Mouse (Mus musculus): ENCODE measurements around the gene Slc29a1.

The Slc29a1 gene

DNA sequence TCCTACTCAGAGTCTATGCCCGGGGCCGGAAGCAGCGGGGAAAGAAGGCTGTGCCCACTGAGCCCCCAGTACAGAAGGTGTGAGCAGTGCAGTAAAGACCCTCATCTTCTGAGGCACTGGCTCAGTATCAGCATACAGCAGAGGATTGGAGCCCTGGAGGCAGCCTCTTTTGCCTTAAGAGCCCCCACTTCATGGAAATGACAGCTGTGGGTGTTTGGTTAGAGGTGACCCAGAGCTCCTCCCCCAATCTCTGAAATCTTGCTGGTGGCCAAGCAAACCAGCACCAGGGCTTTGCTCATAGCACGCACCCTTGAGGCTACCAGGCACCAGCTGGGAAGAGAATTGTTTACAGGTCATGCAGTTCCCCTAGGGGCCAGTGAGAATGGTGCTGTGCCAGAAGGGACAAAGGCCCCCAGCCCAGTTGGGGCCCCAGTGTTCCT lies 32.2 kb downstream of the Slc29a1 start:
- DNase-seq, result no peak

DNA sequence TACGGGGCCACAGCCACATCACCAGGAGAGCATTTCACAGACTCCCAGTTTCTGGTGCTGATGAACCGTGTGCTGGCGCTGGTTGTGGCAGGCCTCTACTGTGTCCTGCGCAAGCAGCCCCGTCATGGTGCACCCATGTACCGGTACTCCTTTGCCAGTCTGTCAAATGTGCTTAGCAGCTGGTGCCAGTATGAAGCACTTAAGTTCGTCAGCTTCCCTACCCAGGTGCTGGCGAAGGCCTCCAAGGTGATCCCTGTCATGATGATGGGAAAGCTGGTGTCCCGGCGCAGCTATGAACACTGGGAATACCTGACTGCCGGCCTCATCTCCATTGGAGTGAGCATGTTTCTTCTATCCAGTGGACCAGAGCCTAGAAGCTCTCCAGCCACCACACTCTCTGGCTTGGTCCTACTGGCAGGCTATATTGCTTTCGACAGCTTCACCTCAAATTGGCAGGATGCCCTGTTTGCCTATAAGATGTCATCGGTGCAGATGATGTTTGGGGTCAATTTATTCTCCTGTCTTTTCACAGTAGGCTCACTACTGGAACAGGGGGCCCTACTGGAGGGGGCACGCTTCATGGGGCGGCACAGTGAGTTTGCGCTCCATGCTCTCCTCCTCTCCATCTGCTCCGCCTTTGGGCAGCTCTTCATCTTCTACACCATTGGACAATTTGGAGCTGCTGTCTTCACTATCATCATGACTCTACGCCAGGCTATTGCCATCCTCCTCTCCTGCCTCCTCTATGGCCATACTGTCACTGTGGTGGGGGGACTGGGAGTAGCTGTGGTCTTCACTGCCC lies 32.8 kb downstream of the Slc29a1 start:
- DNase-seq, result no peak

DNA sequence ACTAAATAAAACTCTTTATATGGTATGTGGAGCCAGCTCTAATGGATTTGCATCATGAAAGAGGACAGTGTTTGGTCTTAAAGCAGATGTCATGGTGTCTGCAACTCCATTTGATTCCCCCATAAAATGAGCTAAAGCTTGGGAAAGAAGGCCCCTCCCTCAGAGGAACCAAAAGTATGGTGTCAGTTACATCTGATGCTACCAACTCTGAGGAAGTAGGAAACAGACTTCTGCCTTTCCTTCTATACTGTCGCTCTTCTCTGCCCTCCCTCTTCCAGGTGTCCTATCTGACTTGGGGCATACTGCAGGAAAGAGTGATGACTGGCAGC lies 33.4 kb downstream of the Slc29a1 start:
- DNase-seq, result no peak

DNA sequence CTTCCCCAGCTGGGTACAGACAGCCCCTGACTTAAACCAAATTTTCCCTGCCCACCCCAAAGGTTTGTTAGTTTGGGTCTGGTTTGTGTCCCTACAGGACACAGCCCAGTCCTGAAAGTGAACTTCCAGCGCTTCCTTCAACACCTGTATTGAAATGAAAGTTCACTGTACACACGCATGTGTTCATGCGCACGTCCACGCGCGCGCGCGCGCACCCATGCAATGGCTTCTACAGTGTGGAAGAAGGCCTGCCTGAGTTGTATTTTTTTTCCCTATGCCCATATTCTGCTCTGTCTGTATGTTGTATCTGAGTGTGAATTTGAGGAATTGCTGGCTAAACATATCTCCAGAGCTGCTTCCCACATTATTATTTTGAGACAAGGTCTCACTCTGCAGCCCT lies 34.3 kb downstream of the Slc29a1 start:
- no peak for DNase-seq

DNA sequence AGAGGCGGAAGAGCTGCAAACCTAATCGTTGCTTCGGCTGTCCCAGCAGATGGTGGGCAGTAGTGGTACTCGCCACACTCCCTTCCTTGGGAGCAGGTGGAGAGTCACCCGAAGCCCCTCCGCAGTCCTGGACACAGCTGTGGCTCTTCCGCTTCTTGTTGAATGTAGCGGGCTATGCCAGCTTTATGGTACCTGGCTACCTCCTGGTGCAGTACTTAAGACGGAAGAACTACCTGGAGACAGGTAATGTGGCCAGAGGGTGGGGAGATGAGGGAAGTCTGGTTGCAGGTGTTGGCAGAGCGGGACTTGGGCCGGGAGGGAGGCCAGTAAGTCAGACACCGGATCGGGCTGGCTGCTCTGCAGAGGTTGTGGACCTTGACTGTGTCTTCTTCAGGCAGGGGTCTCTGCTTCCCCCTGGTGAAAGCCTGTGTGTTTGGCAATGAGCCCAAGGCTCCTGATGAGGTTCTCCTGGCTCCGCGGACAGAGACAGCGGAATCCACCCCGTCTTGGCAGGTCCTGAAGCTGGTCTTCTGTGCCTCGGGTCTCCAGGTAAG lies 34.8 kb downstream of the Slc29a1 start:
- DNase-seq, result peak in 1 of 2 experiments; percentile 41

DNA sequence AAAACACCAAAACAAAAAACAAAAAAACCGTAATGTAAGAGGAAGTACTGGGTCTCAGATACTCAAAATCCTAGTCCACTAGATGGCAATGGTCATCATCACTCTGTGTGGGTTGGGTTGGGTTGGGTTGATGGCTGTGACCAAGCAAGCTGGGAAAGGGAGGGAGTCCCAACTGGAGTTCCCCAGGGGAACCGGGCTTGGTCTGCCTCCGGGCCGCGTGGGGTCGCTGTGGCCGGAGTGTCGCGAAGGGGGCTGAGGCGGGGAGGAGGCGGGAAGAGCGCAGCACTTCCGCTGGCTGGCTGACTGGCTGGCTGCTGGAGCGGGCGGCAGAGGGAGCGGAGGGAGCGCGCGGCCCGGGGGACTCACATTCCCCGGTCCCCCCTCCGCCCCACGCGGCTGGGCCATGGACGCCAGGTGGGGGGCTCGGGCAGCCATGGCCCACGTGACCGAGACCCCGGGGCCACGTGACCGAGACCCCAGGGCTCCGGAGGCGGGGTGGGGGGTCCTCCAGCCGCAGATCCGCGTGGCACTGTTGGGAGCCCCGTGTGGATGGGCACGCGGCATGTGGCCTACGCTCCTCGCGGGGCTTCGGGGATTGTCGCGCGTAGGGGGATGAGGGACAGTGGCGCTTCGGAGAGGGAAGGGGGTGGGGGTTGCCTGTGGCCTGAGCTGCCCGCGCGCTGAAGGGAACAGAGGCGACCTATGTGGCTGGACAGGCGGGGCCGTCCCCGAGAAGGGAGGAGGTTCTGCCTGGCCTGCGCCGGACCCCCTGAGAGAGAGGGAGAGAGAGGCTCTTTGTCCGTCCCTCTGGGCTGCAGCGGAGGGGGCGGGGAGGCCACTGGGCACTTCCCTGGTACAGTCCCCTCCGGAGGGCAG lies 35.5 kb downstream of the Slc29a1 start, which contains the start of gene Slc35b2:
Gene Slc35b2 (plus strand): TSS at position 220 of the 876 bp plus-strand sequence.
- peak; percentile 94 to 96 for DNase-seq

DNA sequence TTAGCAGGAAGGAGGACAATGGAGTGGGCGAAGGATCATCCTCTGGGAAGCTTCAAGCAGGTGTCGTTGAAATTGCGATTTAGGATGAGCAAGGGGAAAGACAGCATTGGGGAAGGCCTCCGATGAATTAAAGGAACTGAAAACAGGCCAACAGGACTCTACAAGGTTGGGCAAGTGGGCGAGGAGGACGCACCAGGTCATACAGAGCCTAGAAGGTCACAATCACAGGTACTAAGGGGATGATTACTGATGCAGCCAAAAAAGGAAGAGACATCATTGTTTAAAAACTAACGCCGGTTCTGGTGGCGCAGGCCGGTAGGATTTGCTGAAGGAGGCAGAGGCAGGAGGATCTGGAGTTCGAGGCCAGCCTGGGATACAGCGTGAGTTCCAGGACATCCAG lies 36.2 kb downstream of the Slc29a1 start:
- DNase-seq, result no peak

DNA sequence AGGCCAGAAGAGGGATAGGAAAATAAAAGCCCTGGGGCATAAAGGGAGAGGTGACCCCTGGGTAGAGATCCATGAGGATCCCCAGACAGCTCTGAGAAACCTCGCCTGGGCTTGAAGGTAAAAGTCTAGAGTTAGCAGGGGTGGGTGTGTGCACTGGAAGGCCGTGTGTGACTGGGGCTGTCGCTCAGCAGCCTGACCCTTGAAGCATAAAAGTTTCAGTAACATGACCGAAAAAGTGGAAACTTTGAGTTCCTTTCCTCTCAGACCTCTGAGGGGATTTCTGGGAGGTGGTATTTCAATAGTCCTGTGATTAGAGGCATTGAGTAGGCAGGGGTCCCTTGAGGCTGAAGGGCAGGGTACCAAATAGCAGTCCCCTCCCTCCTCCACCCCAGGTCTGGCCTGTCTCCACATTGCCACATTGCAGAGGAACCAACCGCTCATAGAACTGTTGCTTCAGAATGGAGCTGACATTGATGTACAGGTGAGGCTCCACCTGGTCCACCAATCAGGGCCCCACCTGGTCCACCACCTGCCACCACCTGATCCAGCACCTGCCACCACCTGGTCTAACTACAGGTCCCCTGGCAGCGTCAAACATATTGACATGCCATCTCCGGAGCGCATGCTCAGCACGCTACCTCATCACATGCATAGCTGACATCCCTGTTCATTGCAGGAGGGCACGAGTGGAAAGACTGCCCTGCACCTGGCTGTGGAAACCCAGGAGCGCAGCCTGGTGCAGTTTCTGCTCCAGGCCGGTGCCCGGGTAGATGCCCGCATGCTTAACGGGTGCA lies 39.5 kb downstream of the Slc29a1 start:
- DNase-seq, result no peak

DNA sequence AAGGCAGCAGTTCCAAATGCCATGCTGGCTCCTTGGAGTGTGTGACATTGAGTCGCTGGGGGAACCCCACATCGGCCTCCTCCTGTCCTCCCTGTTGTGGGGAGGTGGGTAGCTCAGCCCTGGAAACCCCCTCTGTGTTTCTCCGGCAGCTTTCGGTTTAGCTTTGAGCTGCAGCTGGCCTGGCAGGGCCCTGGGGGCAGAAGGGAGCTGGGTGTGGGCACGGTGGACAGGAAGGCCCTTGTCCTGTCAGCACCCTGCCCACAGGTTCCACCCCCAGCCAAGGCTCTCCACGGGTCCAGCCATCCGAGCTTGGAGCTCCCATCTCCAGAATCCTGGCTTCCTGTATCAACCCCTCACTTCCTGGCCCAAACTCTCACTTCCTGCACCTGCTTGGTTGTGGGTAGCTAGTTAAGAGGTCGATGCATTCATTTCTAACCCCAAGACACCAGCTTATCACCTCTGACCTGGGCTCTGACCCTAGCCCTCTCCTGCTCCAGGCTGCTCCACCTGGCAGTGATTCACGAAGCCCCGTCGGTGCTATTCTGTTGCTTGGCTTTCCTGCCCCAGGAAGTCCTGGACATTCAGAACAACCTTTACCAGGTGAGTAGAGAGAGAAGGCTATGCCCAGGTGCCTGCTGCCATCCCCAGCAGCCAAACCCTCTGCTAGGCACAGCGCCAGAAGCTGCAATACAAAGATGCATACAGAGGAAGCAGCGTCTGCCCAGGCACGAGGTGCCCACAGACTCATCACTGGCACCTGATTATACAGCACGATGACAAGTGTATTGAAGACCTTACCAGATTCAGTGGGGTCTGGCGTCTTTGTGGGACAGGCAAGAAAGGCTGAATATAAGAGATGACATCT lies 41.2 kb downstream of the Slc29a1 start:
- no peak for DNase-seq

DNA sequence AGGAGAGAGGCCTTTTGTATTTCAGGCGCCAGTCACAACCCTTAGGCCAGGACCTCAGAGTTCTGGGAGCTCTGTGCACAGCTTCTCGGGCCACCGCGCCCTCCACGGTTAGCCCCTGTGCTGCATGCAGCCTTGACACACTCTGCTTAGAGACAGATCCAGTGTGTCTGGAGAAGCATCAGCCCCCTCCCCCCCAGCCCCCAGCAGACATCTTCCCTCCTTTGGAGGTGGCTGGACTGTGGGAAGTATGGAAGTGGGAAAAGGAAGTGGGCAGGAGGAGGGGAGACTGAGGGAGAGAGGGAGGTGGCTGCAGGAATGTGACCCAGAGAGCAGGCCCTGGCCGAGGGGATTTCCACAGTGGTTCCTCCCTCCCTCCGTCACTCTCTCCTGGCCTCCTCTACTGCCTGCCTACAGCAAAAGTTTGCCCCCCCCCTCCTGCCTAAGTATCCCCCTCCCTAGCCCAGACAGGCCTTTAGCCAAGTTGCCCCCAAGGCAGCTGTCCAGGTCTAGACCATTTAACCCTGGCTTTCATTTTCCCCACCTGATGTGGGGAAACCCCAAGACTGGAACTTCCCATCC lies 42.1 kb downstream of the Slc29a1 start:
- DNase-seq, result no peak

DNA sequence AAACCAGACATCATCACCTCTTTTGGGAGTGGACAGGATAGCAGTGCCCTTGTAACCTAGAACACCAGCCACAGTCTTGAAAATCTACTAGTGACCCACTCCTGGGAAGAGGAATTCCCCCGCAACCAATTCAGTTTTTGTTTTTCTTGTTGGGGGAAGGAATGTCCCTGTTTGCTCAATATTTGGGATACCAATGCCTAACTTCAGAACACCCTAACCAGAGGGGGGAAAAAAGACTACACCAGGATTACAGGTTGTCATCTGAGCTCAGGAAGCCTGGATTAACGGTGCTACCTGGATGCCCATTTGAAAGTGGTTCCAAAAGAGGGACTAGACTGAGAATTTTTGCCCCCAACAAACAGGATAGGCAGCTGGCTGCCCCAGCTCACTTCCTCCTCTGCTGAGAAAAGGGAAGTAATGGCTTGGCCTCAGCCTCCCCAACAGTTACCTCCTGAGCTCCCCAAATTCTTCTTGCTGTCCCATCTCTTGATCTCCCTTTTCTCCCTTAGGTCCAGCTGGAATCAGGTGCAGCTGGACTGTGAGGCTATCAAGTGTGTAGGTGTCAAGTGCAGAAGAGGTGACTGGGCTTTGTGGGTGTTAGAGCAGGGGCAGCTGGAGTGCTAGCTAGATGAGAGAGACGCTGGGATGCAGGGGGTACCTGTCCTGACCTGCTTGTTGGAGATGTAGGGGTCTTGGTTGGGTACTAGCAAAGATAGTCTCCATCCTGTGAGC lies 42.7 kb downstream of the Slc29a1 start:
- DNase-seq, result no peak

DNA sequence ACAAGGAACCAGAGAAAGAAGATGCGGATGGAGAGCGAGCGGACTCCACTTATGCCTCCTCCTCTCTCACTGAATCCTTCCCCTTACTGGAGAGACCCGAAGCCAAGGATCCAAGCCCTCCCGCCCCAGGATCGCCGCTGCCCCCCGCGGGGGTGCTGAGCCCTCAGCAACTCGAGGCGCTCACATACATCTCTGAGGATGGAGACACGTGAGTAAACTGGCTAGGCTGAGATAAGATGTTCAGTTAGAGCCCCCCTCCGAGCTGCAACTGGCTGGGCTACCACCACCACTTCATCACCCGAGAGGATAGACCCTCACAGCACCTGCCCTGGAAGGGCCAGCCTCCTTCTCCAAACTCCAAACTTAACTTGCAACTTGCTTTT lies 43.3 kb downstream of the Slc29a1 start:
- no peak for DNase-seq

DNA sequence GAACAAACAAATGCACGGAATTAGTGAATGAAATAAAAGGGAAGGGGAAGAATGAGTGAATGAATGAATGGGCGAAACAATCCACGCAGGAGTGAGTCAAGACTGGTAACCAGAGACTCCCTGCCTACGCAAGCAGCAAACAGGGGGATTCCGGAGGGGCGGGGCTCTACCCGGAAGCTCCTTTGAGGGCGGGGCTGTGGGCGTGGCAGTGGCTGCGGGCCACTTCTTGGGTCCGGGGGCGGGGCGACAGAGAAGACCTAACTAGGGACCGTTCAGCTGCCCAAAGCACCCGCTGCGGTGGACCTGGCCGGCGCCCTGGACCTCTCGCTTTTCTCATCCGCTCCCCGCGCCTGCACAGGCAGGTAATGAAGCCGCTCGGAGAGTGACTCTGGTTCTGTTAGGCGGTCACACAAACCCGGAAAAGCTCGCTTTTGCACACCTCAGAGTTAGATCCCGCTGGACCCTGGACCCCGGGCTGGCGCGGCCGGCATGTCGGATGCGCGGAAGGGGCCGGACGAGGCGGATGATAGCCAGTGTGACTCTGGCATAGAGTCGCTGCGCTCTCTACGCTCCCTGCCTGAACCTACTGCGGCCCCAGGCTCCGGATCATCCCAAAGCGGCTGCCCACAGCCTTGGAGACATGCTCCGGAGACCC lies 43.8 kb downstream of the Slc29a1 start, which contains the start of gene Nfkbie:
Gene Nfkbie (plus strand): TSS at position 252 of the 655 bp plus-strand sequence.
- peak; percentile 97 to 99 for DNase-seq

DNA sequence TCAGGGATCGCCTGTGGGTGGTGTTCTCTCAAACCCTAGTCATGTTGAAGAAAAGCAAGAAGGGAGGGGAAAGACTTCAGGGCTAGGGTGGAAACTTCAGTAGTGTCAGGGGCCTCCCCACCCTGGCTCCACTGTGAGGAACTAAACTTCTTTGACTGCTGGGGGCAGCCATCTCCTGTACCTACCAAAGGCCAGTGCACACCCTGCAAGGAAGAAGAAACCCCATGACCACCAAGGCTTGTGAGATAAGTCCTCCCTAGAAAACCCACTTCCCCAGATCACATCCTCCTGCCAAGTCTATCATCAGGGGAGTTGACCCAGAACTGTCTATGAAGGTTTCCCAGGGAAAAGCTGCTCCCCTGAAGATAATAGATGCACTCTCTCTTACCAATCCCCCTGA lies 45.0 kb downstream of the Slc29a1 start:
- no peak for DNase-seq

DNA sequence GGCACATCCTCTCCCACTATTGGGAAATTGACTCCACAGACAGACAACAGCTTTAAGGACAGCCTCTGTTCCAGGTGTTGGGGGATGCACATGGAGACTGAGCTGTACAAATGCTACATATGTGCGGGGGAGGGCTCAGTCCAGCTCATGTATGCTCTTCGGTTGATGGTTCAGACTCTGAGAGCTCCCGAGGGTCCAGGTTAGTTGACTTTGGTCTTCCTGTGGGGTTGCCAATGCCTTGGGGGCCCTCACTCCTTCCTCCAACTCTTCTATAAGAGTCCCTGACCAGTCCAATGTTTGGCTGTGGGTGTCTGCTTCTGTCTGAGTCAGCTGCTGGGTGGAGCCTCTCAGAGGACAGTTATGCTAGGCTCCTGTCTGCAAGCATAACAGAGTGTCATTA lies 46.3 kb downstream of the Slc29a1 start:
- DNase-seq, result no peak

DNA sequence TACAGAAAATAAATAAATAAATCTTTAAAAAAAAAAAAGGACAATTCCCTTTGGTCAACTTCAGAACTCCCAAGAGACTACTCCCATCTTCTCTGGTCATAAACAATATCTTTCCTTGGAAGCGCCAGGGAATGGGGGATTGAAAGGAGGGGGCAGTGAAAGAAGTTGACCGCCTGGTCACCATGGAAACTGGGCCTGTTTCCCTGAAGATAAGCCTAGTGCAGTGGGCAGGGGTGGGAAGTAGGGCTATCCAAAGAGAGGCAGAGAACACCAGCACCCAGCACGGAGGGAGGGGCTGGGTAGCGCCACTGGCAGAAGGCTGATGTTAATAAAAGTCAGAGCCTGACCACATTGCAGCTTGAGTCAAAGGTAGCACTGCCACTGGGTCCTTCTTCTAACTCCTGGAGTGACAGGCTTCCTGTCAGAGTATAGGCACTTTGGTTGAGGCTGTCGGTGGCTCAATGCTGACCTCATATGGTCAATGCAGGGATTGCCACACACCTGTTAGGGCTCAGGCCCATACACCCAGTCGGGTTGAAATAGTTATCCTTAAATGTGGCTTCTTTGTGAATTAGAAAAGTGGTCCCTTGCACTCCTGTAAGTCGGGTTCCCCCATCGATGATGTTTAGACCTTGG lies 47.5 kb downstream of the Slc29a1 start:
- peak; percentile 79 to 88 for DNase-seq

DNA sequence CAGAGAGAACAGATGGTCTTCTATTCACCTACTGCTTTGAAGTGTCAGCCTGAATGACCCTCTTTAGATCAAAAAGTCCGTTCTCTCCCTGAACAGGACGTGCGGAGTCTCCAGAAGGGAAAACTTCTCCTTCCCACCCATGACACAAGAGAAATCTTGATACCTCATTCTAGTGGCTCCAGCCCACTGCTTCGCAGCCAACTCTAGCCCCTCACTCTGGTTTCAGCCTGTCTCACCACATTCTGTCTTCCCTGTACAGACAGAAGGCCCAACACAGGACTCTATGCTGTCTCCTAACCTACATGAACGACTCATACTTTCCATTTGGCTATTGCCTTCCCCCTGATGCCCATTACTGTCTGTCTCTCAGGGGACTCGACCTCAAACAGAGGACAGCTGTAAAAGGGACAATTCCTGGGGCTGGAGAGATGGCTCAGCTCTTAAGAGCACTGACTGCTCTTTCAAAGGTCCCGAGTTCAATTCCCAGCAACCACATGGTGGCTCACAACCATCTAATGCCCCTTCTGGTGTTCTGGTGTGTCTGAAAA lies 48.1 kb downstream of the Slc29a1 start:
- no peak for DNase-seq

DNA sequence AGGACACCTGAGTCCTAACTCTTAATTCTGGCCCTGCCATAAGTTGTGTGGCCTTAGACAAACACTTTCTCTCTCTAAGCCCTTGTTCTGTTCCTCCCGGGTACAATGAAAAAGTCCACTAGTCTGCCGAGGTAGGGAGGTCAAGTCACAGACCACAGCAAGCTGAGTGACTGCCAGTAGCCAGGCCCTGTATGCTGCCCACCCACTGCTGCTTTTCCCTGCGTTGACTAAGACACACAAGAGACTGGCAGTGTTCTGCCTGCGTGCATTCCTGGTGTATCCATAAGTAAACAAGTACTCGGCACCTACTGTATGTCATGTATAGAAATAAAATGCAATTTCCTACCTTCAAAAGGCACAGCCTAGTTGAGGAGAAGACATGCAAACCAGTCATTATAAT lies 49.2 kb downstream of the Slc29a1 start:
- no peak for DNase-seq

DNA sequence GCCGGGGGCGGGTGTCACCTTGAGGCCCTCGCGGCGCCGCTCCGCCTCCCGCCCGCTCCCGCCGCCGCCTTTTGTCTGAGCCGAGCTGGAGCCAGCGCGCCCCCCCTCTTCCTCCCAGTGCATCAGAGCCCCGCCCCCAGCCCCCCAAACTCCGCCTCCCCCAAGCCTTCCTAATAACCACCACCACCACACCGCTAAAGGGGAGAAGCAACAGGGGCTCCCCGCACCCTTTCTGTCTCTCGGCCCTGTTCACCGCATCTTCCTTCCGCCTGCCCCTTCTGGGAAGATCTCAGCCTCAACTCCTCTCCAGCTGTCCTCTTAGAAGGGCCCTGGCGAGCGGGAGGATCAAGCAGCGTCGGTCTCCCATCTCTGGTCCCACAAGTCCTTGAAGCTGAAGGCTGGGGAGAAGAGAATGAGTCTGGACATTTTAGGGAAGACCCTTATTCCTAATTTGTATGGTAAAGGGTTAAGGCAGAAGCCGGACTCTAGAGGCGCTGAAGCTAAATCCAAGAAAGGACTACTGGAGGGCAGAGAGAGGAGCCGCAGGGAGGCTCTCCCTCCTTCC lies 49.7 kb downstream of the Slc29a1 start, which contains the start of gene Tmem151b:
Gene Tmem151b (minus strand): TSS at position 61 of the 565 bp plus-strand sequence.
- DNase-seq, result peak in 1 of 2 experiments; percentile 52
